8 mouse cellular contexts compared by ENCODE assay signal in genomic region chr5:122285029-122285766, GRCm38 (mm10). TPM values are rescaled to one million over a fixed set of nuclear protein-coding genes. Genes with fewer than 3 reads are reported as not detected.
A peak's percentile ranks its signal among the peaks of the same experiment; 100 is the strongest.
DNase-seq lines count a peak whose midpoint lies in the region; ATAC-seq and TF ChIP-seq lines count a peak whose summit lies in the region.

No protein-coding gene starts in this region.

- H3K4me3 ChIP-seq in C2C12 (ENCODE audit: insufficient read depth, poor library complexity, severe bottlenecking): peak overlapping the region; percentile 69
- H3K4me3 ChIP-seq in embryonic facial prominence, embryonic 10.5 days: peak overlapping the region; percentile 90
- peak overlapping the region; percentile 94 for H3K4me3 ChIP-seq in heart, embryonic 10.5 days
- H3K4me3 ChIP-seq in lung, embryonic 15.5 days: peak overlapping the region; percentile 78

- H3K9ac ChIP-seq in lung, embryonic 15.5 days: peak overlapping the region; percentile 79

- no peaks in the 10 kb centered on the region for H3K27me3 ChIP-seq in C2C12 (ENCODE audit: control insufficient read depth, insufficient read depth, insufficient read length)
- H3K27me3 ChIP-seq in embryonic facial prominence, embryonic 10.5 days (replicated peaks; ENCODE audit: low read depth, poor library complexity, severe bottlenecking): peaks cover 6% of the 10 kb centered on the region; the same call in 1 of the 2 replicates
- H3K27me3 ChIP-seq in heart, embryonic 10.5 days (ENCODE audit: insufficient read depth, poor library complexity, severe bottlenecking): no peaks in the 10 kb centered on the region
- H3K27me3 ChIP-seq in lung, embryonic 15.5 days: no peaks in the 10 kb centered on the region

- H3K4me1 ChIP-seq in embryonic facial prominence, embryonic 10.5 days: peaks cover 34% of the 10 kb centered on the region
- peaks cover 32% of the 10 kb centered on the region for H3K4me1 ChIP-seq in heart, embryonic 10.5 days
- peaks cover 38% of the 10 kb centered on the region for H3K4me1 ChIP-seq in lung, embryonic 15.5 days

- TF ChIP-seq CTCF in C2C12 (IDR thresholded peaks at IDR 0.05; ENCODE audit: control insufficient read depth, insufficient read depth, insufficient read length): no peak

- peaks cover 49% of the 10 kb centered on the region for H3K79me3 ChIP-seq in C2C12 (ENCODE audit: low read depth)

- H3K79me2 ChIP-seq in C2C12 (ENCODE audit: control insufficient read depth, insufficient read depth): peaks cover 61% of the 10 kb centered on the region

- DNase-seq in adrenal gland, adult 18-20 months (ENCODE audit: low spot score in 2 of 2): peak; percentile 50 to 71
- peak; percentile 57 for DNase-seq in embryonic facial prominence, embryonic 10.5 days (ENCODE audit: low spot score)
- DNase-seq in heart, embryonic 10.5 days (ENCODE audit: low spot score): peak; percentile 83
- DNase-seq in kidney, adult 9 months: peak; percentile 63
- peak; percentile 43 for DNase-seq in retina, embryonic 14.5 days (ENCODE audit: low spot score)
- no peak for DNase-seq in T-cell, adult 2 months (ENCODE audit: low spot score)

- peak overlapping the region; percentile 84 for H3ac ChIP-seq in C2C12 (ENCODE audit: control insufficient read depth, insufficient read length, low read depth)

- ATAC-seq in lung, embryonic 15.5 days (ENCODE audit: borderline replicate concordance, extremely low read depth, low FRiP score, low TSS enrichment): no peak

- WGBS in embryonic facial prominence, embryonic 10.5 days: 1% methylated on average over 34 of the region's 34 CpGs
- WGBS in heart, embryonic 10.5 days: under 1% methylated on average over 34 of the region's 34 CpGs
- under 1% methylated on average over 34 of the region's 34 CpGs for WGBS in lung, embryonic 15.5 days

- peaks cover 2% of the 10 kb centered on the region; the same call in 1 of the 2 replicates for H3K9me3 ChIP-seq in embryonic facial prominence, embryonic 10.5 days
- H3K9me3 ChIP-seq in heart, embryonic 10.5 days: no peaks in the 10 kb centered on the region
- no peaks in the 10 kb centered on the region for H3K9me3 ChIP-seq in lung, embryonic 15.5 days

- H3K4me2 ChIP-seq in lung, embryonic 15.5 days: peak overlapping the region; percentile 86

- peaks cover 4% of the 10 kb centered on the region for H3K36me3 ChIP-seq in C2C12 (ENCODE audit: control insufficient read depth, insufficient read depth)
- peaks cover 36% of the 10 kb centered on the region for H3K36me3 ChIP-seq in embryonic facial prominence, embryonic 10.5 days (replicated peaks)
- H3K36me3 ChIP-seq in heart, embryonic 10.5 days: peaks cover 23% of the 10 kb centered on the region
- no peaks in the 10 kb centered on the region; the same call in 1 of the 2 replicates for H3K36me3 ChIP-seq in lung, embryonic 15.5 days

- H3K27ac ChIP-seq in embryonic facial prominence, embryonic 10.5 days (replicated peaks): peak overlapping the region; percentile 90
- peak overlapping the region; percentile 96 for H3K27ac ChIP-seq in heart, embryonic 10.5 days
- H3K27ac ChIP-seq in lung, embryonic 15.5 days: peak overlapping the region; percentile 69; the same call in 1 of the 2 replicates

TF ChIP-seq in C2C12, 6 proteins besides CTCF, POLR2A, EP300 and RAD21:
- TF ChIP-seq USF1 (IDR thresholded peaks at IDR 0.05; ENCODE audit: low read depth) (no peak), MAX (IDR thresholded peaks at IDR 0.05) (no peak), MYOG (IDR thresholded peaks at IDR 0.05; ENCODE audit: control insufficient read depth, extremely low read depth, insufficient read length) (no peak), MYOD1 (IDR thresholded peaks at IDR 0.05; ENCODE audit: control insufficient read depth, insufficient read length, low read depth) (no peak), CEBPB (IDR thresholded peaks at IDR 0.05; ENCODE audit: low read depth) (no peak), FOSL1 (IDR thresholded peaks at IDR 0.05; ENCODE audit: insufficient read depth, low read length, poor library complexity, severe bottlenecking) (no peak)

RNA-seq across cellular contexts. Expression of gene Pptc7, which starts 1.0 kb away (rescaled TPM):
- 6.3 TPM for polyA plus RNA-seq in C2C12 (2012; fragmentation: generic; extraction: Trizol)
- 10 to 100 TPM; 56.1 to 70.7 TPM for total RNA-seq in adrenal gland, adult 18-20 months (2021)
- 8.0 and 8.9 TPM in 2 replicates for polyA plus RNA-seq in embryonic facial prominence, embryonic 10.5 days (2016; fragmentation: Nextera tagmentation; extraction: Ambion mirVana)
- polyA plus RNA-seq in heart, embryonic 10.5 days (2016; fragmentation: Nextera tagmentation; extraction: Ambion mirVana): 9.1 and 9.9 TPM in 2 replicates
- 7.6 and 8.7 TPM in 2 replicates for polyA plus RNA-seq in lung, embryonic 15.5 days (2015; fragmentation: Nextera tagmentation; extraction: Ambion mirVana)

RNA-seq across cellular contexts. Expression of gene Tctn1, which starts 20.9 kb away (rescaled TPM):
- polyA plus RNA-seq in C2C12 (2012; fragmentation: generic; extraction: Trizol): 2.6 TPM
- total RNA-seq in adrenal gland, adult 18-20 months (2021): 10 to 100 TPM; 10.6 to 11.8 TPM
- 4.8 and 5.5 TPM in 2 replicates for polyA plus RNA-seq in embryonic facial prominence, embryonic 10.5 days (2016; fragmentation: Nextera tagmentation; extraction: Ambion mirVana)
- polyA plus RNA-seq in heart, embryonic 10.5 days (2016; fragmentation: Nextera tagmentation; extraction: Ambion mirVana): 2.4 and 3.1 TPM in 2 replicates
- polyA plus RNA-seq in lung, embryonic 15.5 days (2015; fragmentation: Nextera tagmentation; extraction: Ambion mirVana): 6.3 and 7.0 TPM in 2 replicates
